Mouse (Mus musculus): ENCODE results near the gene Spdye4b.

The Spdye4b gene

DNA sequence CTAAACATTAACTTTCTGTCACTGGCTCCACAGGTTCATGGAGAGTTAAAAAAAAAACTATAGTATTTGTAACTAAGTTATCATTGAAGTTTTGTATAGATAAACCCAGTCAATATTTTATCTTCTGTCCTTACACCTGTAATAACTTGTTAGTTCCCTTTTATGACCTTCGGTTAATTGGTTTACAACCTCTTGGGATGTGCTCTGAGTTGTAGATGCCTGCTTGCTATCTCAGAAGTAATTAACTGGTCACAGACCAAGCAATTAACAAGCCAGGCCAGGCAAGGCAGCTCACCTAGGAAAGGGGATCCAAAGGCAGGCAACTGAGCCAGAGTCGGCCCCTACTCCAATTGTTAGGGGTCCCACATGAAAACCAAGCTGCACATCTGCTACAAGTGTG is 33.0 kb downstream of the Spdye4b start:
- DNase-seq (ENCODE audit: low read depth, low spot score), result no peak

DNA sequence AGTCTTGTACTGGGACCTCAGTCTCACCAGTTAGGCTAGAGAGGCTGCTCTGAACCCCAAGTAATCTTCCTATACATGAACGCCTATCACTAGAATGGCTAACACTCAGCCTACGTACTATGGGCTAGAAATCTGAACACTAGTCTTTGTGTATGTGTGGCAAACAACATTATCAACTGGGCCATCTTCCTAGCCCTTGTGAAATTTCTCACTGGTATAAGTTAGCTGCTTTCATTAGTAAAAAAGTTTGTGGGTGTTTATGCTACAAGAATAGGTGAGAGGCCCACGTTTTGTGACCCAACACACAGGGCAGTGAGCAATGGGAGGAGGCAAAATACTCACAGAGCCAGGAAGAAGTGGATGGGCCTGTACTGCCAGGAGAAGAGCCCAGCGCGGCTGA is 40.2 kb downstream of the Spdye4b start:
- no peak for DNase-seq (ENCODE audit: low read depth, low spot score)

DNA sequence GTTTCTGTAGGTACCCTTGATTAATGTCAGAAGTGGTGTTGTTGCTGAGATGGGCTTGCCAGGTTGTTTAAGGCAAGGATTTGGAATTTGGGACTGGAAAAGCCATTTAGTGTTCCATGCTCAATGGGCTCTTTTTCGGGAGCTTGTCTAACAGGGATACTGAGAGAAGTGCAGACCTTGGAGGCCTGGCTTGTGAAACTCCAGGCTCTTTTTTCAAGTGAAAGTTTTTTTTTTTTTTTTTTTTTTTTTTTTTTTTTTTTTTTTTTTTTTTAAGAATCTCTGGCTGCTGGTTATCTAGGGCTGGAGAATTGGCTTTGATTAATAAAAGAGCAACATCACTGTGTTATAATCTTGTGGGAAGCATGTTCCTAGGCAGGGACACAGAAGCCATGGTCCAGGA is 41.5 kb downstream of the Spdye4b start:
- DNase-seq (ENCODE audit: low read depth, low spot score), result no peak

DNA sequence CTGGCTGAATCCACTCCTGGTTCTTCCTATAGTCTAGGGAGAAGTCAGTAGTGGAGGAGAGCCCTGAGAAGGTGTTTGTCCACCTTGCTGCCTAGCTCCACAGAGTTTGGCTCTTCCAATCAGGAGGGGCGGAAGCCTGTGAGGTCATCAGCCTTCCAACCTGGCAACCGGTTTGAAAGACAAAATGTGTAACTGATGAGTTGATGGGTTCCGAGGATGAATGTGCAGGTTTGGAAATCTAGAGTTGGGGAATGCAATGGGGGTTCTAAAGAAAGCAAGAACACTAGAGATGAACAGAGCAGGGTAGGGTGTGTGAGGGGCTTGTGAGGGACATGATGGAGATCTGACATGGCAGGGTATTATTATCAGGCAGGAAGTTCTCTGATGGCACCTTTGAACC is 46.0 kb downstream of the Spdye4b start, which contains the start of gene Spdye4a:
Gene Spdye4a (minus strand): TSS at position 101 of the 400 bp plus-strand sequence.
- DNase-seq (ENCODE audit: low read depth, low spot score), result no peak

DNA sequence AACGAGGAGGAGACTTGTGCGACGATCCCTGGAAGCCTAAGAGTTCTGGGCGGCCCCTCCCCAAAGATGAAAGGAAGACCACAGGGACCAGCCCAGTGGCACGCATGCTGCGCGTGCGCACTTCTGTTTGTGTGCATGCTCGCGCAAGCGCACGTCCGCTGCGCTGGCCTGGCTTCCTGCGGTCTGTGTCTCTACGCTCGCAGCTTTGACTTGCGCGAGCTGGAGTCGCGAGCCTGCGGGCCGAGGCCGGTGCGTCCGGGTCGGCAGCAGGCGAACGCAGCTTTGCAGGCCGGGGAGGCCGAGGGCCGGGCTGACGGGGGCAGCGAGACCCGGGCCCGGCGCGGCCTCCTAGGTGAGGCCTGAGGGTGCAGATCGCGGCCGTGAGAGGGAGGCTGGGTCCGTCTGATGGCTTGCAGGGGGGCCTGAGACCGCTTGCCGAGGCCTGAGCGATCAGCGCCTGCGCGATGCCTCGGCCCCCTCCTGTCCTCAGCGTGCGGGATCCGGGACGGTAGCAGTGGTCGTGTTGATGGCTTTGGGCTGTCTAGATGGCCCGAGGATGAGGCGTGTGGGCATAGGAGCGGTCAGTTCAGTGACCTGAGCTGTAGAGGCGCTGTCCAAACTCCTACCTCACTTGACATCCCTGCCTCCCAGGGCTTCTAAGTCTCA is 54.3 kb downstream of the Spdye4b start, which contains the start of gene Zfp12:
Gene Zfp12 (plus strand): TSS at position 136 of the 666 bp plus-strand sequence.
- DNase-seq (ENCODE audit: low read depth, low spot score), result peak; percentile 98

DNA sequence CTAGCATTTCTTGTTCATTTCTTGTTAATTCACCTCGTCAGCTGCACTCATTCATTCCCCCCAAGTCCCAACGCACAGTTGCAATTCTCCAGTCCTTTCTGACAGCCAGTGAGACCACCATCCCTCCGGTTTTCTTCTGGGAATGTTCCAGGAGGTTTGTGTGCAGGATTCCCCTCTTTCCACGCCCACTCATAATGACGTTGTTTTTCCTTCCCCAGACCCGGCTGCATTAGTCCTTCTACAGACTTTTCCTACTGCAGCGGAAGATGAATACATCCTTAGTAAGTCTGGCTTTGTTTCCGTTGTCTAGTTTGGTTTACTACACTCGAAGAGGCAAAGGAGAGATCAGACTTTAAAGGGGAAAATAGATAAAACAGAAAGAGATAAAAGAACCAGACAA is 55.2 kb downstream of the Spdye4b start:
- no peak for DNase-seq (ENCODE audit: low read depth, low spot score)

DNA sequence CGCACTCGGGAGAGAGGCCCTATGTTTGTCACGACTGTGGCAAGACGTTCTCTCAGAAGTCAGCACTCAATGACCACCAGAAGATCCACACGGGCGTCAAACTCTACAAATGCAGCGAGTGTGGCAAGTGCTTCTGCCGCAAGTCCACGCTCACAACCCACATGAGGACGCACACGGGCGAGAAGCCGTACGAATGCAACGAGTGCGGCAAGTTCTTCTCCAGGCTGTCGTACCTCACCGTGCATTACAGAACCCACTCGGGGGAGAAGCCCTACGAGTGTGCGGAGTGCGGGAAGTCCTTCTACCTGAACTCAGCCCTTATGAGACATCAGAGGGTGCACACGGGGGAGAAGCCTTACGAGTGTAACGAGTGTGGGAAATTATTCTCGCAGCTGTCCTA is 64.1 kb downstream of the Spdye4b start:
- no peak for DNase-seq (ENCODE audit: low read depth, low spot score)

DNA sequence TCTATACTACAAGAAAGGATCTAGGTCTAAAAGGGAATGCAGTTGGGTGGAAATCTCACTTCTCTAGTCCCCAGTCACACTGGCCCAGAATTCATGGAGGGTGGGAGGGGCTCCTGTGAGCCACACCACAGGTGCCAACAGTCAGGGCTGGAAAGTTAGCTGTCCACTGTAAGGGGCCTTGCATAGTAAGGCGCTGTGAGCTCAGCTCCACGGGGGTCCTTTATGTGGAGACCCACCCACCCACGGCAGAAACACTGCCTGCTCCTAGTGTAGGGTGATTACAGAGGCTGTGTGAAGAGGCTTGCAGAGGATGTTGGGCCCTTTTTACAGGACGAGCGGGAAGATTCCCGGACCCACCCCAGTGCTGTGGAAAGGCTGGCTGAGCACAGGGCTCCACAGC is 71.2 kb downstream of the Spdye4b start:
- DNase-seq (ENCODE audit: low read depth, low spot score), result no peak

DNA sequence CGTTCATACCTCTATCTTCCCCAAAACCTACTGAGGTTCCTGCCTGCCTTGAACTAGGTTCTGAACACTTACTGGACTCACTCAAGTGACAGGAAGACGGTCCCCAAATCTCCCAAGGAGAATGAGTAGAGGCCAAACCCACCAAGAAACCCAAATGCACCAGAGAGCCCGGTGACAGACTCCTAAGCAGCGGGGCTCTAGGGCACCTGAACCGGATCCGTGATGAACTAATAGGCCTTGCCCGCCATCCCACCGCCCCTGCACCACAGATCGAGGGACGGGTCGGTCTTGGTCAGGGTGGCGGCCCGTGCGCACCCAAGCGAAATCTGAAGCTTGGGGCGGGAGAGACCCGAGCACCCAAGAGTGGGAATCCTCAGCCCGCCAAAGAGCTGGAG is 72.0 kb downstream of the Spdye4b start:
- DNase-seq (ENCODE audit: low read depth, low spot score), result no peak

DNA sequence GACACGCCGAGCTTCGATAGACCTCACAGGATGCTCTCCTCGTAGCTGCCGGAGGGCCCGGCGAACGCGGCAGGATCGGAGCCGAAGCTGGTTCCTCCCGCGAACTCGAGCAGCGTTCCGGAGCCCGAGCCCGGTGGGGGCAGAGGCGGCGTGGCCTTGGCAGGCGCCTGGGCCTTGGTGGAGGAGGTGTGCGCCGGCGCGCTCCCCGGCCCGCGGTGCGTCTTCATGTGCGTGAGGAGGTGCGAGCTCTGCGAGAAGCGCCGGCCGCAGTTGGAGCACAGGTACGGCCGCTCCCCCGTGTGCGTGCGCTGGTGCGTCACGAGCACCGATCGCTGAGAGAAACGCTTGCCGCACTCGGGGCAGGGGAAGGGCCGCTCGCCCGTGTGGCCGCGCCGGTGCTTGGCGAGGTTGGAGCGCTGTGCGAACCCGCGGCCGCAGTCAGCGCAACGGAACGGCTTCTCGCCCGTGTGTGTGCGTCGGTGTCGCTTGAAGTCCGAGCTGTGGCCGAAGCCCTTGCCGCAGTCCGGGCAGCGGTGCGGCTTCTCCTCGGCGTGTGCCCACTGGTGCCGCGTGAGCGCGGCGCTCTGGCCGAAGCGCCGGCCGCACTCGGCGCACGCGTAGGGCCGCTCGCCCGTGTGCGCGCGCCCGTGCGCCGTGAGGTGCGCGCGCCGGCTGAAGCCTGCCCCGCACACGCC is 72.5 kb downstream of the Spdye4b start:
- DNase-seq (ENCODE audit: low read depth, low spot score), result no peak

DNA sequence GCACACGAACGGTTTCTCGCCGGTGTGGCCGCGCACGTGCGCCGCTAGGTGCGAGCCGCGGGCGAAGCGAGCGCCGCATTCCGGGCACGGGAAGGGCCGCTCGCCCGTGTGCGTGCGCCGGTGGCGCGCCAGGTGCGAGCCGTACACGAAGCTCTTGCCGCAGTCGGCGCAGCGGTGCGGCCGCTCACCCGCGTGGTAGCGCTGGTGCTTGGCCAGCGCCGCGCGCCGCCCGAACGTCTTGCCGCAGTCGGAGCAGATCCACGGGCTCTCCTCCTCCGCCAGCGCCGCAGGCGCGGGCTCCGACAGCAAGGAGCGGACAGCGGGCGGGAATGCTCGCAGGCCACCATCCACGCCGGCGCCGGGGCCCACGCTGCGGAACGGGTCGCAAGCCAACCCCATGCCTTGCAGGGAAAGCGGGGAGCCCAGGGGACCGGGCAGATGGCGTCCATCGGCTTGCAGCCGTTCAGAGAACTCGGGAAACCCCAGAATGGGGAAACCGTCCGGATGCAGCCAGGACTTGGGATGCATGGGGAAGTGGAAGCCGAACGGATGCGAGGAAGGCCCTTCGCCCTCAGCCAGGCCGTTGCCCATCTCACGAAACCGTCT is 73.2 kb downstream of the Spdye4b start:
- DNase-seq (ENCODE audit: low read depth, low spot score), result no peak
